Mouse (Mus musculus): Measurements from ENCODE around the gene Ace. TPM values are rescaled to one million over a fixed set of nuclear protein-coding genes. Genes with fewer than 3 reads are reported as not detected.
"Not testable (repeated sequence)": the region's sequence is repeated elsewhere in the genome, so short reads cannot be mapped to it uniquely, and the experiment has no call there.

Gene Ace
- polyA plus RNA-seq, 1 experiment from 2014 or later, result 11.1 TPM

- 0 out of 2 replicates have a peak, but pooled peaks have one; percentile 43 for ATAC-seq (replicated peaks; ENCODE audit: low FRiP score)
- Histone ChIP-seq H3K4me3 (replicated peaks) (no peak overlapping the region), H3K36me3 (no peaks in the 10 kb centered on the region), H3K27me3 (peaks cover 22% of the 10 kb centered on the region), H3K9ac (no peak overlapping the region), H3K4me1 (peaks cover 10% of the 10 kb centered on the region), H3K9me3 (replicated peaks) (no peaks in the 10 kb centered on the region), H3K4me2 (no peak overlapping the region), H3K27ac (peak overlapping the region; percentile 41; the same call in 1 of the 2 replicates)
- 47% methylated on average over 5 of the region's 5 CpGs for WGBS
These were observed 38.2 kb downstream of the Ace start for GRCm38 (mm10) chr11:106005970-106006369.

GRCm38 (mm10) chr11:106007821-106008220 lies 40.1 kb downstream of the Ace start, which contains the start of gene Kcnh6:
Gene Kcnh6, plus strand, starts transcription at chr11:106008124.
- H3K27me3 ChIP-seq, result peaks cover 30% of the 10 kb centered on the region
- WGBS, result 1% methylated on average over 25 of the region's 25 CpGs
- H3K4me3 ChIP-seq (replicated peaks), result peak within 1 kb of the TSS; percentile 36
- no peak within 1 kb of the TSS; the same call in 1 of the 2 replicates for H3K9ac ChIP-seq
- H3K9me3 ChIP-seq (replicated peaks), result no peaks in the 10 kb centered on the region
- no peaks in the 10 kb centered on the region for H3K36me3 ChIP-seq
- H3K27ac ChIP-seq, result no peak within 1 kb of the TSS
- peaks cover 12% of the 10 kb centered on the region for H3K4me1 ChIP-seq
- peak; percentile 77 for ATAC-seq (replicated peaks; ENCODE audit: low FRiP score)
- peak within 1 kb of the TSS; percentile 75 for H3K4me2 ChIP-seq

- H3K9ac ChIP-seq, result no peak overlapping the region
- ATAC-seq (replicated peaks; ENCODE audit: low FRiP score), result no peak
- H3K27ac ChIP-seq, result no peak overlapping the region
- no peaks in the 10 kb centered on the region for H3K9me3 ChIP-seq (replicated peaks)
- peaks cover 9% of the 10 kb centered on the region for H3K4me1 ChIP-seq
- H3K4me2 ChIP-seq, result no peak overlapping the region
- H3K36me3 ChIP-seq, result no peaks in the 10 kb centered on the region
- peaks cover 30% of the 10 kb centered on the region for H3K27me3 ChIP-seq
- 29% methylated on average over 7 of the region's 7 CpGs for WGBS
- H3K4me3 ChIP-seq (replicated peaks), result no peak overlapping the region
These were observed 45.0 kb downstream of the Ace start for GRCm38 (mm10) chr11:106012711-106013110.

GRCm38 (mm10) chr11:106013556-106014225 lies 45.9 kb downstream of the Ace start:
- Histone ChIP-seq H3K27me3 (peaks cover 27% of the 10 kb centered on the region), H3K4me3 (replicated peaks) (no peak overlapping the region), H3K9ac (no peak overlapping the region), H3K27ac (no peak overlapping the region), H3K4me1 (0 out of 2 replicates have a peak, but pooled peaks cover 4% of the 10 kb centered on the region), H3K9me3 (replicated peaks) (no peaks in the 10 kb centered on the region), H3K4me2 (no peak overlapping the region), H3K36me3 (no peaks in the 10 kb centered on the region)
- ATAC-seq (replicated peaks; ENCODE audit: low FRiP score), result no peak
- WGBS, result 61% methylated on average over 11 of the region's 11 CpGs

GRCm38 (mm10) chr11:106016440-106016839 lies 48.7 kb downstream of the Ace start:
- H3K27me3 ChIP-seq, result peaks cover 30% of the 10 kb centered on the region
- no peak for ATAC-seq (replicated peaks; ENCODE audit: low FRiP score)
- H3K4me1 ChIP-seq, result peaks cover 14% of the 10 kb centered on the region
- no peak overlapping the region for H3K27ac ChIP-seq
- no peaks in the 10 kb centered on the region for H3K9me3 ChIP-seq (replicated peaks)
- 83% methylated on average over 5 of the region's 5 CpGs for WGBS
- H3K9ac ChIP-seq, result no peak overlapping the region
- H3K36me3 ChIP-seq, result no peaks in the 10 kb centered on the region
- no peak overlapping the region for H3K4me2 ChIP-seq
- H3K4me3 ChIP-seq (replicated peaks), result no peak overlapping the region

- Histone ChIP-seq H3K9me3 (replicated peaks) (no peaks in the 10 kb centered on the region), H3K36me3 (no peaks in the 10 kb centered on the region), H3K4me2 (peak overlapping the region; percentile 75), H3K4me1 (peaks cover 10% of the 10 kb centered on the region), H3K27ac (no peak overlapping the region), H3K27me3 (peaks cover 29% of the 10 kb centered on the region), H3K9ac (no peak overlapping the region), H3K4me3 (replicated peaks) (peak overlapping the region; percentile 42)
- whole genome bisulfite sequencing, result under 1% methylated on average over 50 of the region's 50 CpGs
- 0 out of 2 replicates have a peak, but pooled peaks have one; percentile 22 for ATAC-seq (replicated peaks; ENCODE audit: low FRiP score)
These were observed 52.5 kb downstream of the Ace start for GRCm38 (mm10) chr11:106020051-106020763.

GRCm38 (mm10) chr11:106025774-106026173 lies 58.0 kb downstream of the Ace start:
- no peak overlapping the region for H3K4me3 ChIP-seq (replicated peaks)
- no peak overlapping the region for H3K27ac ChIP-seq
- H3K4me1 ChIP-seq, result no peaks in the 10 kb centered on the region
- H3K27me3 ChIP-seq, result peaks cover 13% of the 10 kb centered on the region
- 87% methylated on average over 3 of the region's 3 CpGs for WGBS
- no peaks in the 10 kb centered on the region for H3K9me3 ChIP-seq (replicated peaks)
- no peak overlapping the region for H3K4me2 ChIP-seq
- H3K9ac ChIP-seq, result no peak overlapping the region
- no peak for ATAC-seq (replicated peaks; ENCODE audit: low FRiP score)
- H3K36me3 ChIP-seq, result no peaks in the 10 kb centered on the region

GRCm38 (mm10) chr11:106026465-106027151 lies 58.9 kb downstream of the Ace start:
- H3K4me3 ChIP-seq (replicated peaks), result no peak overlapping the region
- no peaks in the 10 kb centered on the region for H3K4me1 ChIP-seq
- no peak overlapping the region for H3K9ac ChIP-seq
- H3K27ac ChIP-seq, result no peak overlapping the region
- 31% methylated on average over 11 of the region's 11 CpGs for WGBS
- no peak overlapping the region for H3K4me2 ChIP-seq
- ATAC-seq (replicated peaks; ENCODE audit: low FRiP score), result 0 out of 2 replicates have a peak, but pooled peaks have one; percentile 29
- no peaks in the 10 kb centered on the region for H3K9me3 ChIP-seq (replicated peaks)
- peaks cover 5% of the 10 kb centered on the region for H3K27me3 ChIP-seq
- H3K36me3 ChIP-seq, result no peaks in the 10 kb centered on the region

- 85% methylated on average over 5 of the region's 5 CpGs for WGBS
- H3K36me3 ChIP-seq, result no peaks in the 10 kb centered on the region
- no peaks in the 10 kb centered on the region for H3K9me3 ChIP-seq (replicated peaks)
- no peaks in the 10 kb centered on the region for H3K27me3 ChIP-seq
- H3K4me1 ChIP-seq, result no peaks in the 10 kb centered on the region
- H3K27ac ChIP-seq, result no peak overlapping the region
- H3K4me2 ChIP-seq, result no peak overlapping the region
- no peak overlapping the region for H3K4me3 ChIP-seq (replicated peaks)
- ATAC-seq (replicated peaks; ENCODE audit: low FRiP score), result no peak
- no peak overlapping the region for H3K9ac ChIP-seq
These were observed 59.9 kb downstream of the Ace start for GRCm38 (mm10) chr11:106027607-106028006.

- 0 out of 2 replicates have a peak overlapping the region, but pooled peaks have one; percentile 58 for H3K27ac ChIP-seq
- H3K9me3 ChIP-seq (replicated peaks); H3K36me3 ChIP-seq; H3K27me3 ChIP-seq; H3K9ac ChIP-seq; ATAC-seq (replicated peaks; ENCODE audit: low FRiP score): not testable (repeated sequence)
- peaks cover 14% of the 10 kb centered on the region for H3K4me1 ChIP-seq
- 29% methylated on average over 15 of the region's 25 CpGs for WGBS
- H3K4me2 ChIP-seq, result peak overlapping the region; percentile 41
- peak overlapping the region; percentile 43 for H3K4me3 ChIP-seq (replicated peaks)
These were observed 64.3 kb downstream of the Ace start for GRCm38 (mm10) chr11:106032074-106032473.

- Histone ChIP-seq H3K4me1 (peaks cover 26% of the 10 kb centered on the region), H3K27ac (peak overlapping the region; percentile 82), H3K36me3 (no peaks in the 10 kb centered on the region), H3K4me3 (replicated peaks) (peak overlapping the region; percentile 18), H3K9ac (no peak overlapping the region; the same call in 1 of the 2 replicates), H3K27me3 (no peaks in the 10 kb centered on the region), H3K9me3 (replicated peaks) (no peaks in the 10 kb centered on the region), H3K4me2 (peak overlapping the region; percentile 48)
- no peak; the same call in 1 of the 2 replicates for ATAC-seq (replicated peaks; ENCODE audit: low FRiP score)
- 30% methylated on average over 11 of the region's 11 CpGs for WGBS
These were observed 65.8 kb downstream of the Ace start for GRCm38 (mm10) chr11:106033491-106033919.

- H3K9me3 ChIP-seq (replicated peaks), result no peaks in the 10 kb centered on the region
- peaks cover 35% of the 10 kb centered on the region for H3K4me1 ChIP-seq
- H3K4me2 ChIP-seq, result no peak overlapping the region
- H3K36me3 ChIP-seq, result 0 out of 2 replicates have a peak, but pooled peaks cover 11% of the 10 kb centered on the region
- 87% methylated on average over 9 of the region's 9 CpGs for WGBS
- no peaks in the 10 kb centered on the region for H3K27me3 ChIP-seq
- no peak overlapping the region for H3K27ac ChIP-seq
- no peak overlapping the region for H3K9ac ChIP-seq
- ATAC-seq (replicated peaks; ENCODE audit: low FRiP score), result no peak
- H3K4me3 ChIP-seq (replicated peaks), result no peak overlapping the region
These were observed 67.2 kb downstream of the Ace start for GRCm38 (mm10) chr11:106034986-106035385.
